Comparison of ENCODE assay signal across 18 mouse cellular contexts in genomic region chr14:54874165-54874564, GRCm38 (mm10). TPM values are rescaled to one million over a fixed set of nuclear protein-coding genes. Genes with fewer than 3 reads are reported as not detected.
A peak's percentile ranks its signal among the peaks of the same experiment; 100 is the strongest.
DNase-seq lines count a peak whose midpoint lies in the region; ATAC-seq and TF ChIP-seq lines count a peak whose summit lies in the region.
"Had no signal": no experiment of that assay in that cellular context is flagged by ENCODE, and none has a peak within 500 bp of the region (broad histone marks: within the 10 kb centered on the region; RNA-seq: fewer than 3 reads in every experiment).

No protein-coding gene starts in this region.

- WGBS in forebrain, embryonic 12.5 days: 95% methylated on average over 3 of the region's 3 CpGs
- 94% methylated on average over 3 of the region's 3 CpGs for whole genome bisulfite sequencing in forebrain, embryonic 15.5 days
- WGBS in intestine, postnatal 0 days: 67% methylated on average over 3 of the region's 3 CpGs
- 83% methylated on average over 3 of the region's 3 CpGs for WGBS in intestine, embryonic 15.5 days

- peaks cover 16% of the 10 kb centered on the region for H3K4me1 ChIP-seq in forebrain, embryonic 12.5 days
- H3K4me1 ChIP-seq in forebrain, embryonic 15.5 days: peaks cover 17% of the 10 kb centered on the region
- H3K4me1 ChIP-seq in intestine, postnatal 0 days (replicated peaks; ENCODE audit: control insufficient read depth, insufficient read depth, low read length): 0 out of 2 replicates have a peak, but pooled peaks cover 4% of the 10 kb centered on the region
- H3K4me1 ChIP-seq in intestine, embryonic 15.5 days (replicated peaks): peaks cover 13% of the 10 kb centered on the region

- H3K36me3 ChIP-seq in forebrain, embryonic 12.5 days (replicated peaks): no peaks in the 10 kb centered on the region
- H3K36me3 ChIP-seq in forebrain, embryonic 15.5 days: no peaks in the 10 kb centered on the region
- H3K36me3 ChIP-seq in intestine, postnatal 0 days (ENCODE audit: control insufficient read depth, insufficient read depth): no peaks in the 10 kb centered on the region
- no peaks in the 10 kb centered on the region for H3K36me3 ChIP-seq in intestine, embryonic 15.5 days
- H3K36me3 ChIP-seq: embryonic facial prominence, embryonic 10.5 days; embryonic facial prominence, embryonic 12.5 days had no signal

- ATAC-seq in forebrain, embryonic 12.5 days (ENCODE audit: low FRiP score): no peak
- ATAC-seq in forebrain, embryonic 15.5 days (replicated peaks): no peak
- no peak for ATAC-seq in intestine, postnatal 0 days
- ATAC-seq in intestine, embryonic 15.5 days: no peak
- ATAC-seq: forebrain, embryonic 14.5 days; forebrain, postnatal 0 days had no signal

- no peak overlapping the region for H3K27ac ChIP-seq in forebrain, embryonic 12.5 days
- H3K27ac ChIP-seq in forebrain, embryonic 15.5 days (replicated peaks): no peak overlapping the region
- H3K27ac ChIP-seq in intestine, postnatal 0 days (ENCODE audit: low read depth, low read length): peak overlapping the region; percentile 66
- H3K27ac ChIP-seq in intestine, embryonic 15.5 days: no peak overlapping the region
- H3K27ac ChIP-seq: embryonic facial prominence, embryonic 10.5 days; embryonic facial prominence, embryonic 12.5 days had no signal

- H3K27me3 ChIP-seq in forebrain, embryonic 12.5 days: peaks cover 10% of the 10 kb centered on the region; the same call in 1 of the 2 replicates
- no peaks in the 10 kb centered on the region for H3K27me3 ChIP-seq in forebrain, embryonic 15.5 days
- no peaks in the 10 kb centered on the region for H3K27me3 ChIP-seq in intestine, postnatal 0 days (replicated peaks; ENCODE audit: control insufficient read depth, insufficient read depth, low read length)
- no peaks in the 10 kb centered on the region for H3K27me3 ChIP-seq in intestine, embryonic 15.5 days (replicated peaks)

- no peak for DNase-seq in frontal cortex, postnatal 25 days (ENCODE audit: low spot score in 2 of 2)
- DNase-seq: adrenal gland, adult 8-10 months; adrenal gland, postnatal 25 days; cerebellum, adult 11-12 months; cerebellum, adult 2 months; cerebellum, adult 9-10 months; cerebellum, postnatal 10 days; cerebellum, postnatal 25 days; forebrain, postnatal 0 days had no signal

- 0 out of 2 replicates have a peak overlapping the region, but pooled peaks have one; percentile 12 for H3K9ac ChIP-seq in forebrain, embryonic 12.5 days
- H3K9ac ChIP-seq in forebrain, embryonic 15.5 days (replicated peaks): no peak overlapping the region
- H3K9ac ChIP-seq in intestine, postnatal 0 days (ENCODE audit: low read depth, low read length): no peak overlapping the region
- no peak overlapping the region for H3K9ac ChIP-seq in intestine, embryonic 15.5 days
- H3K9ac ChIP-seq: embryonic facial prominence, embryonic 12.5 days; forebrain, postnatal 0 days had no signal

- no peak overlapping the region for H3K4me2 ChIP-seq in forebrain, embryonic 12.5 days
- H3K4me2 ChIP-seq in forebrain, embryonic 15.5 days (replicated peaks): no peak overlapping the region
- 0 out of 2 replicates have a peak overlapping the region, but pooled peaks have one; percentile 13 for H3K4me2 ChIP-seq in intestine, postnatal 0 days (replicated peaks; ENCODE audit: low read depth)
- H3K4me2 ChIP-seq in intestine, embryonic 15.5 days (replicated peaks): no peak overlapping the region
- H3K4me2 ChIP-seq: embryonic facial prominence, embryonic 12.5 days had no signal

- no peaks in the 10 kb centered on the region for H3K9me3 ChIP-seq in forebrain, embryonic 12.5 days
- H3K9me3 ChIP-seq in forebrain, embryonic 15.5 days: no peaks in the 10 kb centered on the region
- no peaks in the 10 kb centered on the region for H3K9me3 ChIP-seq in intestine, postnatal 0 days (ENCODE audit: control insufficient read depth)
- H3K9me3 ChIP-seq in intestine, embryonic 15.5 days: no peaks in the 10 kb centered on the region
- H3K9me3 ChIP-seq: embryonic facial prominence, embryonic 10.5 days; embryonic facial prominence, embryonic 12.5 days had no signal

- H3K4me3 ChIP-seq in forebrain, embryonic 12.5 days (replicated peaks): no peak overlapping the region
- no peak overlapping the region for H3K4me3 ChIP-seq in forebrain, embryonic 15.5 days
- H3K4me3 ChIP-seq in intestine, postnatal 0 days (ENCODE audit: low read depth, low read length): no peak overlapping the region
- H3K4me3 ChIP-seq in intestine, embryonic 15.5 days (replicated peaks): no peak overlapping the region
- H3K4me3 ChIP-seq: embryonic facial prominence, embryonic 10.5 days; embryonic facial prominence, embryonic 12.5 days had no signal

- no peak for TF ChIP-seq CTCF in intestine, postnatal 0 days (IDR thresholded peaks at IDR 0.05; ENCODE audit: low read depth)

RNA-seq across cellular contexts. Expression of gene Ppp1r3e, which starts 3.2 kb away (rescaled TPM):
- polyA plus RNA-seq in forebrain, embryonic 12.5 days (2016; fragmentation: Nextera tagmentation; extraction: Ambion mirVana): 1.1 and 1.3 TPM in 2 replicates
- polyA plus RNA-seq in forebrain, embryonic 15.5 days (2015; fragmentation: Nextera tagmentation; extraction: Ambion mirVana): 1.7 and 2.3 TPM in 2 replicates
- 3.8 and 4.1 TPM in 2 replicates for polyA plus RNA-seq in intestine, postnatal 0 days (2015; fragmentation: Nextera tagmentation; extraction: Ambion mirVana)
- 2.3 TPM in 2 replicates for polyA plus RNA-seq in intestine, embryonic 15.5 days (2015; fragmentation: Nextera tagmentation; extraction: Ambion mirVana)

RNA-seq across cellular contexts. Expression of gene Homez, which starts 3.4 kb away (rescaled TPM):
- 13.9 and 18.5 TPM in 2 replicates for polyA plus RNA-seq in forebrain, embryonic 12.5 days (2016; fragmentation: Nextera tagmentation; extraction: Ambion mirVana)
- polyA plus RNA-seq in forebrain, embryonic 15.5 days (2015; fragmentation: Nextera tagmentation; extraction: Ambion mirVana): 11.1 and 13.5 TPM in 2 replicates
- polyA plus RNA-seq in intestine, postnatal 0 days (2015; fragmentation: Nextera tagmentation; extraction: Ambion mirVana): 6.0 and 7.3 TPM in 2 replicates
- polyA plus RNA-seq in intestine, embryonic 15.5 days (2015; fragmentation: Nextera tagmentation; extraction: Ambion mirVana): 6.2 and 6.9 TPM in 2 replicates

RNA-seq across cellular contexts. Expression of gene Bcl2l2, which starts 9.0 kb away (rescaled TPM):
- polyA plus RNA-seq in forebrain, embryonic 12.5 days (2016; fragmentation: Nextera tagmentation; extraction: Ambion mirVana): 3.3 and 3.4 TPM in 2 replicates
- polyA plus RNA-seq in forebrain, embryonic 15.5 days (2015; fragmentation: Nextera tagmentation; extraction: Ambion mirVana): 3.5 and 3.6 TPM in 2 replicates
- polyA plus RNA-seq in intestine, postnatal 0 days (2015; fragmentation: Nextera tagmentation; extraction: Ambion mirVana): 8.0 and 9.3 TPM in 2 replicates
- polyA plus RNA-seq in intestine, embryonic 15.5 days (2015; fragmentation: Nextera tagmentation; extraction: Ambion mirVana): 3.6 and 4.7 TPM in 2 replicates

RNA-seq across cellular contexts. Expression of gene Gm20521, which starts 9.1 kb away (rescaled TPM):
- 0.27 TPM in 1 of 2 replicates, not detected in the other for polyA plus RNA-seq in forebrain, embryonic 12.5 days (2016; fragmentation: Nextera tagmentation; extraction: Ambion mirVana)
- polyA plus RNA-seq in forebrain, embryonic 15.5 days (2015; fragmentation: Nextera tagmentation; extraction: Ambion mirVana): 0.14 and 0.15 TPM in 2 replicates
- polyA plus RNA-seq in intestine, postnatal 0 days (2015; fragmentation: Nextera tagmentation; extraction: Ambion mirVana): 1.8 and 1.9 TPM in 2 replicates
- polyA plus RNA-seq in intestine, embryonic 15.5 days (2015; fragmentation: Nextera tagmentation; extraction: Ambion mirVana): 0.34 and 0.35 TPM in 2 replicates
- polyA plus RNA-seq: embryonic facial prominence, embryonic 14.5 days; forebrain, embryonic 11.5 days; forebrain, embryonic 14.5 days had no signal

RNA-seq across cellular contexts. Expression of gene Pabpn1, which starts 18.1 kb away (rescaled TPM):
- polyA plus RNA-seq in forebrain, embryonic 12.5 days (2016; fragmentation: Nextera tagmentation; extraction: Ambion mirVana): 199 and 211 TPM in 2 replicates
- polyA plus RNA-seq in forebrain, embryonic 15.5 days (2015; fragmentation: Nextera tagmentation; extraction: Ambion mirVana): 163 and 164 TPM in 2 replicates
- polyA plus RNA-seq in intestine, postnatal 0 days (2015; fragmentation: Nextera tagmentation; extraction: Ambion mirVana): 60.9 and 64.1 TPM in 2 replicates
- 108 and 119 TPM in 2 replicates for polyA plus RNA-seq in intestine, embryonic 15.5 days (2015; fragmentation: Nextera tagmentation; extraction: Ambion mirVana)
